Mouse (Mus musculus) bone marrow, adult 2 months (tissue): ENCODE measurements at regions not wholly inside any gene's neighbourhood (a gene's known extent, or its start where the extent isn't known, plus 50 kb on each side); places are given as distances from the start of the nearest gene placed in this dataset.

Experiments
- CTCF ChIP-seq: fragments of 200-500 bp; IDR thresholded peaks from 2 replicates; pipeline ENCODE4 v1.5.1; 2011; ENCODE audit warnings: low read length, control low read depth; ENCODE audit not compliant: control insufficient read depth, insufficient read depth
- POLR2A ChIP-seq: fragments of 200-500 bp; IDR thresholded peaks from 2 replicates; pipeline ENCODE4 v1.6.1; 2011; ENCODE audit warnings: low read depth, mild to moderate bottlenecking, control low read depth, low read length, borderline replicate concordance; ENCODE audit not compliant: control insufficient read depth

- TF ChIP-seq POLR2A, result no peak
- no peak for TF ChIP-seq CTCF
Measured at GRCm38 (mm10) chr1:76378154-76378553, 832.1 kb downstream of the Slc4a3 start.
